Mouse (Mus musculus) left cerebral cortex, adult 9 months (tissue): Measurements from ENCODE around the gene Tdp1.

Experiments
- DNase-seq, 2 experiments: peaks; one replicate each; pipeline ENCODE4 v3.0.0; 2022; ENCODE audit warnings: low spot score in 2 of 2

Gene Tdp1

DNA sequence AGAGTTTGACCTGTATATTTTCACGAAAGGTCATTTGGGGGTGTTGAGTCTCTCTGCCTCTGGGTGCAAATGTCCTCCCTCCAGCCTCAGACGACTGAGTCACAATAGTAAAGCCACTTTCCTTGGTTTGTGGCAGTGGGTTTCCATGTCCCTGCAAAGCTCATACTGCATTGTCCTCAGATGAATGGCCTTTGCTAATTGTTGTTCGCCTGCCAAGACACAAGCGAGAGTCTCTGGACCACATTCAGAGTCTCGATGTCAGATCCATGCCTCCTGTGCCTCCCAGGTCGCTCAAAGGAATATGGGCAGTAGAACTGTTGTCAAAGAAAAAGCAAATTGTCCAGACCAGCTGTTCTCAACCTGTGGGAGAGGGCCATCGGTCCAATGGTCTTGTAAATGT is 116.1 kb downstream of the Tdp1 start:
- no peak for DNase-seq

DNA sequence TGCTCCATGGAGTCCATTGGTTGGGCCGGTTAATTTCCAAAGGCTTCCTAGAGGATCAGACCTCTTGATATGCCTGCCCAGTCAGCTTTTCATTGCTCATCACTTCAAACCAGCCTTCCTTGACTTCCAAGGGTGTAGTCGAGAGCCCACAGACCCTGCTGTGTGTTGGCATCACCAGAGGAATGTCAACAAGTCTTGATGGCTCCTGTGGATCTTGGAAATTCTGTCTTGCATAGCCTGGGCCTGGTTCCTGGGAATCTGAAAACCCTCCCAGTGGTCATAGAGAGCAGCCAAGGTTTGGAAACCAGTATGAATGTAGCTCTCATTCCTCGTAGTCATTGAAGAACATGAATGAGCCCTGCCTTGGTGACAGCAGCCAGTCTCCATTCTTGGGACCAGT is 116.9 kb downstream of the Tdp1 start:
- DNase-seq = no peak

DNA sequence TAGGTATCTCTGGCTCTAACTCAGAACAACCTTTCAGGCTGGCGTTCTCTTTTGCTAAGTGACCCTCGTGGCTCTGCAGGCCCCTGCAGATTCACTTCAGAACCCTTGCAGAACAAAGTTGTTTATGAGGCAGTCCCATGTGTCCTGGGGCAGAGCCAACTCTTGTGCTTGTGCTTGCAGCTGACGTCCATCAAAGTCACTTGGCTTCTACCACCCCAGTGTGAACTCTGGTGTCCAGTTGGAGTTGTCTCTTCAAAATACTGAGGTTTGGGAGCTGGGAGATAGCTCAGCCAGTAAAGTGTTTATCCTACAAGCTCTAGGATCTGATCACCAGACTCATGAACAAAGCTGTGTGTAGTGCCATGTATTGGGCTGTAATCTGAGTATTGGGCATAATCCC is 117.6 kb downstream of the Tdp1 start:
- no peak for DNase-seq

DNA sequence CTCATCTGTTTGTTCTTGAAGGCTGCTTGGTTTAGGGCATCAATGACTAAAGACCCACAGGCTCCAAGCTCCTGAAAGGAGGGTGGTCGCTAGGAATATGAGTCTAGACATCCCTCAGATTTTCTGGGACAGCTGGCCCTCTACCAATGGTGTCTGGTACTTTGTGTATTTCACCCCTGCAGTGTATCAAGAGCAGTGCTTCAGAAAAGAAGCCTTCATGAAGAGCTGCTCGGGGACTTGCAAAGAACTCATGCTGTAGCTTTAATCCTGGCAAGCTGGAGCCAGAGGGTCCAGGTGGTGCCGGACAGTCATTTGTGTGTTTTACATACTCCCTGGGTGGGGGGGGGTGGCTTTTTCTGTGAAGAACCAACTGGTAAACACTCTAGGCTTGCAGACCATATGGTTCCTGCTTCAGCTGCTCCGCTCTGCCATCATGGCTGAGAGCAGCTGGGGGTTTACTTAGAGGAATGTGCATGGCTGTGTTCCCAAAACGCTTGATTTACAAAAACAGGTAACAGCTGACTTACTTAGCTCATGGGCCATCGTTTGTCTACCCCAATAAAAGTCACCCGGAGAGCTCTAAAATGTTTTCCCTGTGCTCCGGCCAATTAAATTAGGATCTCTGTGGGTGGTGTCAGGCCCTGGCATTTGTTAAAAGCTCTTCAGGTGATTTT is 118.7 kb downstream of the Tdp1 start:
- peak in 1 of 2 experiments; percentile 24 for DNase-seq
